Comparison of ENCODE assay signal across 10 mouse cellular contexts in genomic region chrX:47703080-47703479, GRCm38 (mm10).
DNase-seq lines count a peak whose midpoint lies in the region; ATAC-seq and TF ChIP-seq lines count a peak whose summit lies in the region.
"Had no signal": no experiment of that assay in that cellular context is flagged by ENCODE, and none has a peak within 500 bp of the region (broad histone marks: within the 10 kb centered on the region; RNA-seq: fewer than 3 reads in every experiment).

No protein-coding gene starts in this region.

- no peaks in the 10 kb centered on the region for H3K27me3 ChIP-seq in forebrain, embryonic 14.5 days (replicated peaks; ENCODE audit: control insufficient read depth, insufficient read depth, low read length)
- no peaks in the 10 kb centered on the region for H3K27me3 ChIP-seq in forebrain, embryonic 11.5 days (ENCODE audit: control insufficient read depth, insufficient read depth, low read length)
- H3K27me3 ChIP-seq in stomach, postnatal 0 days (ENCODE audit: control insufficient read depth, insufficient read depth, low read length): no peaks in the 10 kb centered on the region

- H3K9ac ChIP-seq in forebrain, embryonic 14.5 days (ENCODE audit: low read length): no peak overlapping the region
- H3K9ac ChIP-seq in forebrain, embryonic 11.5 days (ENCODE audit: low read length): no peak overlapping the region
- no peak overlapping the region for H3K9ac ChIP-seq in stomach, postnatal 0 days (ENCODE audit: low read length)

- H3K36me3 ChIP-seq in forebrain, embryonic 14.5 days (ENCODE audit: control insufficient read depth, insufficient read depth, low read length): no peaks in the 10 kb centered on the region
- H3K36me3 ChIP-seq in forebrain, embryonic 11.5 days (ENCODE audit: control insufficient read depth, insufficient read depth, low read length): no peaks in the 10 kb centered on the region
- no peaks in the 10 kb centered on the region for H3K36me3 ChIP-seq in stomach, postnatal 0 days (ENCODE audit: control insufficient read depth, insufficient read depth, low read length)

- no peak overlapping the region for H3K27ac ChIP-seq in forebrain, embryonic 14.5 days (ENCODE audit: low read depth, low read length)
- no peak overlapping the region for H3K27ac ChIP-seq in forebrain, embryonic 11.5 days (ENCODE audit: low read depth, low read length)
- H3K27ac ChIP-seq in stomach, postnatal 0 days (replicated peaks): no peak overlapping the region

- H3K4me3 ChIP-seq in forebrain, embryonic 14.5 days (ENCODE audit: low read depth, low read length): no peak overlapping the region
- H3K4me3 ChIP-seq in forebrain, embryonic 11.5 days (ENCODE audit: low read depth, low read length): no peak overlapping the region
- H3K4me3 ChIP-seq in stomach, postnatal 0 days (ENCODE audit: low read depth, low read length): no peak overlapping the region

- no peaks in the 10 kb centered on the region for H3K9me3 ChIP-seq in forebrain, embryonic 14.5 days (replicated peaks; ENCODE audit: control insufficient read depth, low read length)
- no peaks in the 10 kb centered on the region for H3K9me3 ChIP-seq in forebrain, embryonic 11.5 days (ENCODE audit: control insufficient read depth, low read length)
- no peaks in the 10 kb centered on the region for H3K9me3 ChIP-seq in stomach, postnatal 0 days (ENCODE audit: control insufficient read depth, low read length)

- peak; percentile 58 for TF ChIP-seq CTCF in stomach, postnatal 0 days (IDR thresholded peaks at IDR 0.05; ENCODE audit: low read depth)

- no peaks in the 10 kb centered on the region for H3K4me1 ChIP-seq in forebrain, embryonic 14.5 days (ENCODE audit: control insufficient read depth, insufficient read depth, low read length)
- H3K4me1 ChIP-seq in forebrain, embryonic 11.5 days (replicated peaks; ENCODE audit: control insufficient read depth, insufficient read depth, low read length): no peaks in the 10 kb centered on the region
- no peaks in the 10 kb centered on the region for H3K4me1 ChIP-seq in stomach, postnatal 0 days (replicated peaks; ENCODE audit: control insufficient read depth, insufficient read depth)

- no peak for ATAC-seq in forebrain, embryonic 14.5 days
- no peak for ATAC-seq in forebrain, embryonic 11.5 days (replicated peaks; ENCODE audit: low FRiP score)
- ATAC-seq in stomach, postnatal 0 days (ENCODE audit: low FRiP score, low TSS enrichment): no peak

- DNase-seq in forebrain, embryonic 14.5 days (ENCODE audit: low spot score): peak; percentile 4
- no peak for DNase-seq in forebrain, embryonic 11.5 days (ENCODE audit: low spot score)
- peak; percentile 17 for DNase-seq in layer of hippocampus, adult 11-12 months (ENCODE audit: low spot score)
- no peak for DNase-seq in layer of hippocampus, adult 9-10 months (ENCODE audit: low spot score)
- peak; percentile 40 for DNase-seq in testis, postnatal 10 days (ENCODE audit: low spot score)
- no peak for DNase-seq in testis, postnatal 14 days (ENCODE audit: low spot score)
- DNase-seq in stomach, postnatal 0 days (ENCODE audit: low spot score): no peak
- DNase-seq in cerebellum, adult 11-12 months: no peak
- DNase-seq: gastrocnemius, postnatal 14 days; lung, postnatal 4 days had no signal

- no peak for TF ChIP-seq EP300 in stomach, postnatal 0 days (optimal IDR thresholded peaks at IDR 0.05)

- no peak overlapping the region for H3K4me2 ChIP-seq in forebrain, embryonic 14.5 days (ENCODE audit: low read length)
- H3K4me2 ChIP-seq in forebrain, embryonic 11.5 days (ENCODE audit: low read depth, low read length, severe bottlenecking): no peak overlapping the region
- no peak overlapping the region for H3K4me2 ChIP-seq in stomach, postnatal 0 days (replicated peaks; ENCODE audit: low read depth)

Comparison
In these comparisons a context has a peak if more than half of its experiments do, and no peak if none do; other contexts are left out.
1. DNase-seq: peak in forebrain, embryonic 14.5 days (single experiment), layer of hippocampus, adult 11-12 months (single experiment) and testis, postnatal 10 days (single experiment); none in forebrain, embryonic 11.5 days (single experiment), layer of hippocampus, adult 9-10 months (single experiment), testis, postnatal 14 days (single experiment), stomach, postnatal 0 days (single experiment) and cerebellum, adult 11-12 months (single experiment).